Mouse (Mus musculus) T-helper 2 cell (primary cell): Measurements from ENCODE around the gene Skint3.

ENCODE experiments used
- in situ Hi-C: fragments of 300-600 bp; cut with MboI, MseI; formaldehyde crosslinking; loops from one replicate; pipeline ENCODE4 v1.15.1; 2025; ENCODE audit warnings: high pct_unique_total_duplicates

Gene Skint3

GRCm38 (mm10) chr4:112231945-112232344 is at the start of gene Skint3:
Gene Skint3 (plus strand): TSS chr4:112232245.
- in situ Hi-C loops, result no loop called here

GRCm38 (mm10) chr4:112243416-112243815 is 11.4 kb downstream of the Skint3 start:
- in situ Hi-C loops, result no loop called here

GRCm38 (mm10) chr4:112243951-112244350 is 11.9 kb downstream of the Skint3 start:
- in situ Hi-C loops, result no loop called here

GRCm38 (mm10) chr4:112256022-112256421 is 24.0 kb downstream of the Skint3 start:
- in situ Hi-C loops, result loop anchor here (10.0 kb wide), 1 partner anchor 269 kb away; no protein-coding TSS in a partner anchor

GRCm38 (mm10) chr4:112287178-112287974 is 55.3 kb downstream of the Skint3 start:
- in situ Hi-C loops, result no loop called here

GRCm38 (mm10) chr4:112288396-112288795 is 56.4 kb downstream of the Skint3 start:
- in situ Hi-C loops, result no loop called here

GRCm38 (mm10) chr4:112302305-112302704 is 70.3 kb downstream of the Skint3 start:
- in situ Hi-C loops, result no loop called here

- in situ Hi-C loops, result no loop called here
Observed at GRCm38 (mm10) chr4:112302855-112303509, 70.9 kb downstream of the Skint3 start.

- in situ Hi-C loops, result loop anchor here (5.0 kb wide), 1 partner anchor 1723 kb away; no protein-coding TSS in a partner anchor
Observed at GRCm38 (mm10) chr4:112349111-112349510, 117.1 kb downstream of the Skint3 start.
